Mouse (Mus musculus) heart, embryonic 11.5 days (tissue): ENCODE results near the gene Jade3. TPM values are rescaled to one million over a fixed set of nuclear protein-coding genes. Genes with fewer than 3 reads are reported as not detected.
"Not testable (repeated sequence)": the region's sequence is repeated elsewhere in the genome, so short reads cannot be mapped to it uniquely, and the experiment has no call there.

Experiments
- ATAC-seq: fragments of 200-750 bp; cut with Nextera tagmentation; replicated peaks from 2 replicates; pipeline ENCODE4 v1.8.0; 2017; ENCODE audit warnings: moderate library complexity; ENCODE audit not compliant: insufficient number of reproducible peaks, low FRiP score, low TSS enrichment
- H3K27ac ChIP-seq: fragments of 300-500 bp; sonication (generic); 2 replicates; pipeline ENCODE4 v1.5.1; 2014; ENCODE audit warnings: mild to moderate bottlenecking, low read depth, low read length
- H3K27me3 ChIP-seq: fragments of 300-500 bp; sonication (generic); 2 replicates; pipeline ENCODE4 v1.6.1; 2014; ENCODE audit warnings: mild to moderate bottlenecking, low read length, mixed read lengths; ENCODE audit not compliant: control insufficient read depth, insufficient read depth
- H3K36me3 ChIP-seq: fragments of 300-500 bp; sonication (generic); 2 replicates; pipeline ENCODE4 v1.6.1; 2014; ENCODE audit warnings: mild to moderate bottlenecking, low read length, moderate library complexity, mixed read lengths; ENCODE audit not compliant: control insufficient read depth, insufficient read depth
- H3K4me1 ChIP-seq: fragments of 300-500 bp; sonication (generic); 2 replicates; pipeline ENCODE4 v1.6.1; 2014; ENCODE audit warnings: low read length; ENCODE audit not compliant: control insufficient read depth, insufficient read depth
- H3K4me2 ChIP-seq: fragments of 300-500 bp; sonication (generic); 2 replicates; pipeline ENCODE4 v1.6.1; 2014; ENCODE audit warnings: mild to moderate bottlenecking, moderate library complexity
- H3K4me3 ChIP-seq: fragments of 300-500 bp; sonication (generic); 2 replicates; pipeline ENCODE4 v1.5.1; 2014; ENCODE audit warnings: low read depth, low read length
- H3K9ac ChIP-seq: fragments of 300-500 bp; sonication (generic); 2 replicates; pipeline ENCODE4 v1.6.1; 2014; ENCODE audit warnings: mild to moderate bottlenecking, low read depth, low read length, moderate library complexity
- H3K9me3 ChIP-seq: fragments of 300-500 bp; sonication (generic); replicated peaks from 2 replicates; pipeline ENCODE4 v1.6.1; 2016; ENCODE audit warnings: low read length; ENCODE audit not compliant: control insufficient read depth
- WGBS: fragments of 180-500 bp; shearing (Covaris S2); extraction: QIAGEN DNeasy Blood & Tissue Kit; methylation state at CpG from one replicate; pipeline ENCODE4 v1.1.7; 2014; ENCODE audit not compliant: insufficient replicate concordance; 5-methylcytosine and 5-hydroxymethylcytosine counted together
- polyA plus RNA-seq: library from polyadenylated mRNA; unstranded; fragments of >200 nt; fragmentation: Nextera tagmentation; extraction: Ambion mirVana; gene quantifications from 2 replicates; pipeline ENCODE4 v1.2.1, GENCODE M21; 2014

Gene Jade3
- 7.2 and 7.6 TPM in 2 replicates for polyA plus RNA-seq

DNA sequence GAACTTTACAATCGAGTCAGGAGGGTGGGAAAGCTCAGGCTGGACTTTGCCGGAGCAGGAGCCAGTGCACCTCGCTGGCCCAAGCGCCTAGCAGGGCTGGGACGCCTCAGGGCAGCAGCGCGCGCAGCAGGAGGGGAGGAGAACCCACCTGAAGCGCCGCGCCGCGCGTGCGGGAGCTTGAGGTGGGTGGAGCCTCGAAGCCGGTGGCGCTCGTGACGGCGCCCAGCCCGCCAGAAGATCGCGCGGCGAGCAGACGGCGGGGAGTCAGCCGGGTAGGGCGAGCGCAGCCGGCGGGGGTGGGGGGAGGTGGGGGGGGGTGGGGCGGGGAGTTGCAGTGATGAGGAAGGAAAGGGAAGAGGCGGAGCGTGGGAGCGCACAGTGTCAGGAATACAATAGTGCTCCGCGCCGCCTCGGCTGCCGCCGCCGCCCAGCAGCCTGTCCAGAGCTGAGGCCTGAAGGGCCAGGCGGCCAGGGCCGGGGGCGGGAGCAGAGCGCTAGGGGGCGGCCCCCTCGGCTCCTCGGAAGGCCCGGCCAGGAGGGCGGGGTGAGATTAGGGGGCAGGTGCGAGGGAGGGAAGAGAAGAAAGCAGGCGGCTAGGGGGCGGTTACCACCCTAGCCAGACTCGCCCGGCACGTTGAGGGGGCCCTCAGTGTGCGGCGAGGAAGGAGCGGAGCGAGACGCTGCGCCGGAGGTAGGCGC lies at the start of gene Jade3:
Jade3 (plus strand) TSS at position 549 of the 699 bp plus-strand sequence.
- whole genome bisulfite sequencing, result 17% methylated on average over 35 of the region's 67 CpGs
- H3K4me1 ChIP-seq, result no peaks in the 10 kb centered on the region
- no peaks in the 10 kb centered on the region for H3K9me3 ChIP-seq
- peak within 1 kb of the TSS; percentile 76 for H3K9ac ChIP-seq
- ATAC-seq, result peak; percentile 95
- H3K4me3 ChIP-seq, result peak within 1 kb of the TSS; percentile 65
- H3K27ac ChIP-seq, result peak within 1 kb of the TSS; percentile 89
- no peaks in the 10 kb centered on the region for H3K27me3 ChIP-seq
- peak within 1 kb of the TSS; percentile 63 for H3K4me2 ChIP-seq
- H3K36me3 ChIP-seq, result no peaks in the 10 kb centered on the region

DNA sequence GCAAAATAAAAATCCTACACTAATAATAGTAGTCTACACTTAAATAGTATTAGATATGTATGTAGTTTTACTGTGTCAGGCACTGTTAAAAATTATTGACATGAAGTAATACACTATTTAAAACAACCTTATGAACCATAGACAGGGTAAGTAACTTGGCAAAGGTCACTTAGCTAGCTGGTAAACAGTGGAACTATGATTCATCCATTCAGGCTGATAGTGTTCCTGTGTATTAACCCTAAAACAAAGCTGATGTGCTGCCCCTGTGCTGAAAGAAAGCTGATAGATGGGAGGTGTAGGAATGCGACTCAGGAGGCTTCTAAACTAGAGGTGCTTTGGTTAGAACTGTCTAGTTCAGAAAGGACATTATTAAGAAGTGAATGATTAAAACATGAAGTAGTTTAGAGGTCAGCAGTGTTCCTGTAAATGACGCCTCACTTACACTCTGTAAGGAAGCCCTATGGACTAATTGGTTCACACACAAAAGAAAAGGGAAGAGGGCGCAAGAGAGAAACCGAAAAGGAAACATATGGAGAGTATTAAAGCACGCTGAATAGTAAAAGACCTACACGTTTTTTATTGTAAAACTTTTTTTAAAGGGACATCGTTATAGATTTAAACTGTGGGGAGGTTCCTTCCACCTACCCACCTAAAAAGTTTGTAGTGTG lies 46.0 kb upstream of the Jade3 start:
- no peaks in the 10 kb centered on the region for H3K36me3 ChIP-seq
- no peaks in the 10 kb centered on the region for H3K4me1 ChIP-seq
- H3K4me3 ChIP-seq, result no peak overlapping the region
- 73% methylated on average over 7 of the region's 7 CpGs for WGBS
- ATAC-seq, result no peak
- no peak overlapping the region for H3K27ac ChIP-seq
- no peaks in the 10 kb centered on the region for H3K27me3 ChIP-seq
- no peaks in the 10 kb centered on the region for H3K9me3 ChIP-seq
- no peak overlapping the region for H3K9ac ChIP-seq
- no peak overlapping the region for H3K4me2 ChIP-seq

DNA sequence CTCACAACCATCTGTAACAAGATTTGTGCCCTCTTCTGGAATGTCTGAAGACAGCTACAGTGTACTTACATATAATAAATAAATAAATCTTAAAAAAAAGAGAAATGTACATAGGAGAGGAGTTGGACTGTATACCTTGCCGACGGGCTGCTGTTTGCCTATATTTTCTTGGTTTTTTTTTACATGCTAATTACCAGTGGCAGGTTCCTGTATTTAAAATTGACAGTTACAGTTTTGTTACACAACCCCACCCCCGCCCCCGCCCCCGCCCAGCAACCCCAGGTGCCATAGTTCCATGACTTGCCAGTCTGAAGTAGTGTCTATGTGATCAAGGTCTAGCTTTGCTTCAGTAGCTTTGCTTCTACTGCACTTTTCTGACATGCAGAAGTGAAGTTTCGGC lies 43.2 kb upstream of the Jade3 start:
- Histone ChIP-seq H3K4me3 (no peak overlapping the region), H3K4me2 (no peak overlapping the region), H3K27ac (no peak overlapping the region), H3K9me3 (no peaks in the 10 kb centered on the region), H3K36me3 (no peaks in the 10 kb centered on the region), H3K27me3 (no peaks in the 10 kb centered on the region), H3K9ac (no peak overlapping the region), H3K4me1 (no peaks in the 10 kb centered on the region)
- 78% methylated on average over 6 of the region's 6 CpGs for WGBS
- no peak for ATAC-seq

DNA sequence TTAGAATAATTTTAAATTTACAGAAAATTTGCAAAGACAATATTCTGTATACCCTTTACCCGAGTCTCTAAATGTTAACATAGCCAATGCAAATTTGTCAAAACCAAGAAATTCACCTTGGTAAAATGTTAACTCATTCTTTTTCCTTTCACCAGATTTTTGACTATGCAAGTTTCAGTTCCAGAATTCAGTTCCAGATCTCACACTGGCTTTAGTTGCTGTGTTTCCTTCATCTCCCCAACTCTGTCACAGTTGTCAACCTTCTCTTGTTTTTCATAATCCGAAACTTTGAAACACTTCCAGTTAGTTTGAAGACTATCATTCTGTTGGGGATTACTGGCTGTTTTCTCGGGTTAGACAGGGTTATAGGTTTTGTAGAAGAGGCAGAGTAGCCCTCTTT lies 38.5 kb upstream of the Jade3 start:
- Histone ChIP-seq H3K4me3 (no peak overlapping the region), H3K27ac (no peak overlapping the region), H3K4me2 (no peak overlapping the region), H3K4me1 (no peaks in the 10 kb centered on the region), H3K9me3 (no peaks in the 10 kb centered on the region), H3K27me3 (no peaks in the 10 kb centered on the region), H3K9ac (no peak overlapping the region), H3K36me3 (no peaks in the 10 kb centered on the region)
- WGBS, result 77% methylated on average over 3 of the region's 3 CpGs
- no peak for ATAC-seq

DNA sequence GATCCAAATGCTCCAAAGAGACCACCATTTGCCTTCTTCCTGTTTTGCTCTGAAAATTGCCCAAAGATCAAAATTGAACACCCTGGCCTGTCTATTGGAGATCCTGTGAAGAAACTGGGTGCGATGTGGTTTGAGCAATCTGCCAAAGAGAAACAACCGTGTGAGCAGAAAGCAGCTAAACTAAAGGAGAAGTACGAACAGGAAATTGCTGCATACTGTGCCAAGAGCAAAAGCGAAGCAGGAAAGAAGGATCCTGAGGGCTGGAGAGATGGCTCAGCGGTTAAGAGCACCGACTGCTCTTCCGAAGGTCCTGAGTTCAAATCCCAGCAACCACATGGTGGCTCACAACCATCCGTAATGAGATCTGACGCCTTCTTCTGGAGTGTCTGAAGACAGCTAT lies 33.5 kb upstream of the Jade3 start:
- not testable (repeated sequence) for ATAC-seq, H3K4me2 ChIP-seq, H3K27ac ChIP-seq, H3K4me3 ChIP-seq, H3K9ac ChIP-seq, H3K9me3 ChIP-seq, H3K36me3 ChIP-seq, H3K27me3 ChIP-seq, H3K4me1 ChIP-seq
- 86% methylated on average over 9 of the region's 9 CpGs for WGBS

DNA sequence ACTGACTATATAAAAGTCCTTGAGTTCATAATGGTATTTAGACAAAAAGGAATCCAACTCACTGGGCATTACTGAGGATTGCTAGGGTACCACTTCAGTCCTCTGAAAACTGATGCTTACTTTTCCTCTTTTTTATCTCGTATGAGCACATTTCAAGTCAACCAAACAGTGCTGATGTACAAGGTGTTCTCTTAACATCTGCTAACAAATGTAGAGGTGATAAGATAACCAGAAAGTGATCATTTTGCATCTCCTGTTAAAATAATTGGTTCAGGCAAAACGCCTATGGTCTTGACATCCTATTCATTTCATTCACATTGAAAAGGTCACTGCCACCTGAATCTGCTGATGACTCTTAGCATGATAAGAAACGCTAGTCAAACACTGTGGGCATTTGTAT lies 32.5 kb upstream of the Jade3 start:
- no peak overlapping the region for H3K9ac ChIP-seq
- H3K36me3 ChIP-seq, result no peaks in the 10 kb centered on the region
- no peak overlapping the region for H3K4me3 ChIP-seq
- H3K4me1 ChIP-seq, result no peaks in the 10 kb centered on the region
- H3K27me3 ChIP-seq, result no peaks in the 10 kb centered on the region
- H3K4me2 ChIP-seq, result no peak overlapping the region
- no peak overlapping the region for H3K27ac ChIP-seq
- WGBS, result 55% methylated on average over 3 of the region's 3 CpGs
- H3K9me3 ChIP-seq, result no peaks in the 10 kb centered on the region
- ATAC-seq, result no peak

DNA sequence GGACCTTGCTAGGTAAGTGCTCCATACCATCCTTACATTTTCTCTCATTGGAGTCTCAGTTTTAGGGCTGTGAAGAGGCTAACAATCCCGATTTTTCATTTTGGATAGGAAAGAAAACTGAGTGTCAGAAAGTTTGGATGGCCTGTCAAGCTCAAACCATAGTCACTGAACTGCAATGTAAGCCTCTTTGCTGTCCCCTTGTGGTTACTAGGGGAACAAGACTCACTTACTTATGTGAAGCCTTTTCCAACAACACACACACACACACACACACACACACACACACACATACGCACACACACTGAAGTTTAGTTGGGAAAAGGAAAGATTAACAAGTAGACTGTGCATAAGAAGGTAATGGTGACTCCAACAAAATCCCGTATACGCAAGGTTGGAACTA lies 21.4 kb upstream of the Jade3 start:
- Histone ChIP-seq H3K4me2 (no peak overlapping the region), H3K4me1 (no peaks in the 10 kb centered on the region), H3K4me3 (no peak overlapping the region), H3K27me3 (no peaks in the 10 kb centered on the region), H3K9me3 (no peaks in the 10 kb centered on the region), H3K36me3 (no peaks in the 10 kb centered on the region), H3K27ac (no peak overlapping the region), H3K9ac (no peak overlapping the region)
- no peak for ATAC-seq
- WGBS, result 78% methylated on average over 4 of the region's 4 CpGs

DNA sequence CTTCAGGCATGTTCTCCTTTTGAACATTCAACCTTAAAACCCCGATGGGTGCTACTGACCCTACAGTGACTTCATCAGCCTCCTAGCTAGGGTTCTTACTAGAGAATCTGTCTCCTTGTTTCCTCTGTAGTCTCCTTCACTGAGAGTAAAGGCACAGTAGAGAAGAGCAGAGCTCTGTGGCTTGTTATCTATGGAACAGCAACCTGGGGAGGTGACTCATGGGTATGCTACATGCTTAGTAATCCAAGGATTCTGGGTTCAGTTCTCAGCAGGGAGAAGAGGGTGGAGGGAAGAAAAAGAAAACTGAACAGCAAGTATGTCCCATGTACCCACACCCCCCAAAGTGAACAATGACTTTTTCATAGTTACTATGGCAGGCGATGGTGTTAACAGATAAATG lies 18.6 kb upstream of the Jade3 start:
- Histone ChIP-seq H3K4me3 (no peak overlapping the region), H3K9ac (no peak overlapping the region), H3K36me3 (no peaks in the 10 kb centered on the region), H3K27me3 (no peaks in the 10 kb centered on the region), H3K27ac (no peak overlapping the region), H3K9me3 (no peaks in the 10 kb centered on the region), H3K4me1 (no peaks in the 10 kb centered on the region), H3K4me2 (no peak overlapping the region)
- 92% methylated on average over 2 of the region's 2 CpGs for WGBS
- ATAC-seq, result no peak

DNA sequence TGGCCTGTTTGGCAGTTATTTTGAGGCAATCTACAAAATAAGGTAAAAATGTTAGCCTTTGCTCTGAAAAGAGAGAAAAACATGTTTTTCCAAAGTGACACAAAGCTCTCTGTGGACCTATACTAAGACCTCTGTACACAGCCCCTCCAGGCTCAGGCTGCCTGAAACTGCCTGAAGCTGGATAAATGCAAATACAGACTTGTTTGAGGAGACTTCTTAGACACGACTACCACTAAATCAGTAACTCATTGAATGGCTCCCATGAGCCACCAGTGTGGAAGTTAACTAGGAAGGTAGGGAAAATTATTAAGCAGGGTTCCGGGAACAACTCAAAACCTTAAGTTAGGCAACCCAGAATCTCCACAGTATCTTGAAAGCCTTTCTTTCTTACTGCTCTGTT lies 17.8 kb upstream of the Jade3 start:
- Histone ChIP-seq H3K9ac (no peak overlapping the region), H3K36me3 (no peaks in the 10 kb centered on the region), H3K4me3 (no peak overlapping the region), H3K27me3 (no peaks in the 10 kb centered on the region), H3K4me1 (no peaks in the 10 kb centered on the region), H3K27ac (no peak overlapping the region), H3K4me2 (no peak overlapping the region), H3K9me3 (no peaks in the 10 kb centered on the region)
- ATAC-seq, result no peak
- WGBS, result 67% methylated on average over 2 of the region's 2 CpGs
